Mouse (Mus musculus) stomach, postnatal 0 days (tissue): ENCODE measurements around the gene Plin4.

Experiments used
- CTCF ChIP-seq: IDR thresholded peaks from 2 replicates; pipeline ENCODE4 v1.5.1; 2016; ENCODE audit warnings: antibody characterized with exemption, low read depth, mild to moderate bottlenecking, moderate library complexity
- EP300 ChIP-seq: optimal IDR thresholded peaks from 2 replicates; pipeline ENCODE3; 2016; ENCODE audit warnings: antibody characterized with exemption

DNA sequence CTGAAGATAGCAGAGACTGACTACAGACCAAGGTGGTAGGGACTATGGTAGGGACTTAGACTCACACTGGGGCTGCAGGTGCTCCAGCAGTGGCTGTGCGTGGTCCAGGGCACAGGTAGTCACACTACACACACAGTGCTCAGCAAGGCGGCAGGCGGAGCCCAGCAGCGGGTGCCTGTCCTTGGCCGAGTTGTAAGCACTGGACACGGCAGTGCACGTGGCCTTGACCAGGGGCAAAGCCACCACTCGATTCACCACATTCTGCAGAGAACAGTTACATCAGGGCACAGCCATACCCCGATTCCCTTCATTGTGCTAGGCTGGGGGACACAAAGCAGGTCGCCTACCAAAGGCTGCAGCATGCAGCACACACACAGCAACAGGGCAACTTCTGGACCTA lies 6.6 kb upstream of the Plin4 start:
- no peak for TF ChIP-seq CTCF
- TF ChIP-seq EP300 = no peak
